Mouse (Mus musculus) limb, embryonic 15.5 days (tissue): ENCODE measurements around the gene Parva. TPM values are rescaled to one million over a fixed set of nuclear protein-coding genes. Genes with fewer than 3 reads are reported as not detected.
A peak's percentile ranks its signal among the peaks of the same experiment; 100 is the strongest.

ENCODE experiments used
- ATAC-seq: fragments of 200-750 bp; cut with Nextera tagmentation; 2 replicates; pipeline ENCODE4 v1.8.0; 2017; ENCODE audit warnings: low read depth, moderate TSS enrichment; ENCODE audit not compliant: insufficient number of reproducible peaks, low FRiP score, low TSS enrichment
- H3K27ac ChIP-seq: fragments of 300-500 bp; sonication (generic); 2 replicates; pipeline ENCODE4 v1.5.1; 2015; ENCODE audit warnings: moderate library complexity, mild to moderate bottlenecking, inconsistent platforms
- H3K27me3 ChIP-seq: fragments of 300-500 bp; sonication (generic); 2 replicates; pipeline ENCODE4 v1.6.1; 2015; ENCODE audit warnings: inconsistent platforms
- H3K36me3 ChIP-seq: fragments of 300-500 bp; sonication (generic); 2 replicates; pipeline ENCODE4 v1.6.1; 2015; ENCODE audit warnings: inconsistent platforms
- H3K4me1 ChIP-seq: fragments of 300-500 bp; sonication (generic); 2 replicates; pipeline ENCODE4 v1.6.1; 2015; ENCODE audit warnings: inconsistent platforms
- H3K4me2 ChIP-seq: fragments of 300-500 bp; sonication (generic); 2 replicates; pipeline ENCODE4 v1.6.1; 2015; ENCODE audit warnings: mild to moderate bottlenecking, inconsistent platforms
- H3K4me3 ChIP-seq: fragments of 300-500 bp; sonication (generic); 2 replicates; pipeline ENCODE4 v1.5.1; 2015; ENCODE audit warnings: mild to moderate bottlenecking, inconsistent platforms
- H3K9ac ChIP-seq: fragments of 300-500 bp; sonication (generic); 2 replicates; pipeline ENCODE4 v1.6.1; 2015; ENCODE audit warnings: inconsistent platforms
- H3K9me3 ChIP-seq: fragments of 300-500 bp; sonication (generic); 2 replicates; pipeline ENCODE4 v1.6.1; 2016; ENCODE audit warnings: inconsistent platforms
- WGBS: fragments of 180-500 bp; shearing (Covaris S2); methylation state at CpG from one replicate; pipeline ENCODE4 v1.1.7; 2015; 5-methylcytosine and 5-hydroxymethylcytosine counted together
- polyA plus RNA-seq: library from polyadenylated mRNA; unstranded; fragments of >200 nt; fragmentation: Nextera tagmentation; extraction: Ambion mirVana; gene quantifications from 2 replicates; pipeline ENCODE4 v1.2.1, GENCODE M21; 2015

Parva gene
- polyA plus RNA-seq, 1 experiment from 2014 or later: 95.9 TPM

- no peak for ATAC-seq
- H3K27ac ChIP-seq: peak overlapping the region; percentile 78
- H3K27me3 ChIP-seq: no peaks in the 10 kb centered on the region
- H3K4me3 ChIP-seq: no peak overlapping the region
- no peak overlapping the region for H3K4me2 ChIP-seq
- H3K36me3 ChIP-seq: no peaks in the 10 kb centered on the region
- H3K9me3 ChIP-seq: no peaks in the 10 kb centered on the region
- H3K9ac ChIP-seq: no peak overlapping the region
- peaks cover 62% of the 10 kb centered on the region for H3K4me1 ChIP-seq
- 6% methylated on average over 3 of the region's 3 CpGs for WGBS
Observed at GRCm38 (mm10) chr7:112503917-112504316, 76.6 kb downstream of the Parva start.

- Histone ChIP-seq H3K27me3 (no peaks in the 10 kb centered on the region), H3K36me3 (no peaks in the 10 kb centered on the region), H3K9me3 (no peaks in the 10 kb centered on the region), H3K9ac (no peak overlapping the region), H3K27ac (no peak overlapping the region), H3K4me3 (no peak overlapping the region), H3K4me2 (no peak overlapping the region), H3K4me1 (peaks cover 51% of the 10 kb centered on the region)
- WGBS: 70% methylated on average over 8 of the region's 8 CpGs
- ATAC-seq: no peak
Observed at GRCm38 (mm10) chr7:112509107-112509506, 81.8 kb downstream of the Parva start.

GRCm38 (mm10) chr7:112510336-112511048 lies 83.2 kb downstream of the Parva start:
- H3K4me3 ChIP-seq: no peak overlapping the region
- H3K4me2 ChIP-seq: no peak overlapping the region
- no peaks in the 10 kb centered on the region for H3K36me3 ChIP-seq
- H3K9ac ChIP-seq: no peak overlapping the region
- 30% methylated on average over 10 of the region's 10 CpGs for WGBS
- no peaks in the 10 kb centered on the region for H3K27me3 ChIP-seq
- peaks cover 47% of the 10 kb centered on the region for H3K4me1 ChIP-seq
- no peak overlapping the region for H3K27ac ChIP-seq
- no peak for ATAC-seq
- no peaks in the 10 kb centered on the region for H3K9me3 ChIP-seq

- Histone ChIP-seq H3K9ac (no peak overlapping the region), H3K4me3 (no peak overlapping the region), H3K9me3 (no peaks in the 10 kb centered on the region), H3K27ac (no peak overlapping the region), H3K27me3 (no peaks in the 10 kb centered on the region), H3K4me2 (no peak overlapping the region), H3K4me1 (peaks cover 44% of the 10 kb centered on the region), H3K36me3 (no peaks in the 10 kb centered on the region)
- no peak for ATAC-seq
- WGBS: 67% methylated on average over 8 of the region's 8 CpGs
Observed at GRCm38 (mm10) chr7:112511309-112511708, 84.0 kb downstream of the Parva start.

- ATAC-seq: no peak
- H3K4me3 ChIP-seq: no peak overlapping the region
- H3K4me1 ChIP-seq: peaks cover 42% of the 10 kb centered on the region
- no peaks in the 10 kb centered on the region for H3K27me3 ChIP-seq
- no peak overlapping the region for H3K4me2 ChIP-seq
- no peak overlapping the region for H3K27ac ChIP-seq
- 23% methylated on average over 3 of the region's 3 CpGs for WGBS
- H3K36me3 ChIP-seq: no peaks in the 10 kb centered on the region
- no peaks in the 10 kb centered on the region for H3K9me3 ChIP-seq
- no peak overlapping the region for H3K9ac ChIP-seq
Observed at GRCm38 (mm10) chr7:112512257-112512656, 85.0 kb downstream of the Parva start.

GRCm38 (mm10) chr7:112512895-112513294 lies 85.6 kb downstream of the Parva start:
- 48% methylated on average over 1 of the region's 1 CpGs for WGBS
- Histone ChIP-seq H3K9me3 (no peaks in the 10 kb centered on the region), H3K4me1 (peaks cover 40% of the 10 kb centered on the region), H3K9ac (no peak overlapping the region), H3K4me3 (no peak overlapping the region), H3K27ac (0 out of 2 replicates have a peak overlapping the region, but pooled peaks have one; percentile 30), H3K4me2 (no peak overlapping the region), H3K27me3 (no peaks in the 10 kb centered on the region), H3K36me3 (no peaks in the 10 kb centered on the region)
- no peak for ATAC-seq

- Histone ChIP-seq H3K27me3 (no peaks in the 10 kb centered on the region), H3K4me1 (peaks cover 34% of the 10 kb centered on the region), H3K4me3 (no peak overlapping the region), H3K36me3 (no peaks in the 10 kb centered on the region), H3K9ac (no peak overlapping the region), H3K4me2 (no peak overlapping the region), H3K9me3 (no peaks in the 10 kb centered on the region), H3K27ac (no peak overlapping the region)
- no peak for ATAC-seq
- 89% methylated on average over 8 of the region's 8 CpGs for WGBS
Observed at GRCm38 (mm10) chr7:112514636-112515193, 87.4 kb downstream of the Parva start.

GRCm38 (mm10) chr7:112525465-112525864 lies 98.2 kb downstream of the Parva start:
- Histone ChIP-seq H3K27me3 (no peaks in the 10 kb centered on the region), H3K9me3 (no peaks in the 10 kb centered on the region), H3K9ac (no peak overlapping the region), H3K27ac (no peak overlapping the region), H3K4me2 (no peak overlapping the region), H3K4me3 (no peak overlapping the region), H3K4me1 (peaks cover 24% of the 10 kb centered on the region), H3K36me3 (no peaks in the 10 kb centered on the region)
- WGBS: 92% methylated on average over 6 of the region's 6 CpGs
- no peak for ATAC-seq

- no peaks in the 10 kb centered on the region for H3K27me3 ChIP-seq
- no peak overlapping the region for H3K9ac ChIP-seq
- no peak for ATAC-seq
- H3K36me3 ChIP-seq: no peaks in the 10 kb centered on the region
- no peak overlapping the region for H3K27ac ChIP-seq
- no peaks in the 10 kb centered on the region for H3K9me3 ChIP-seq
- no peak overlapping the region for H3K4me3 ChIP-seq
- H3K4me1 ChIP-seq: peaks cover 24% of the 10 kb centered on the region
- 79% methylated on average over 10 of the region's 10 CpGs for WGBS
- no peak overlapping the region for H3K4me2 ChIP-seq
Observed at GRCm38 (mm10) chr7:112526226-112526625, 98.9 kb downstream of the Parva start.

- Histone ChIP-seq H3K4me1 (peaks cover 24% of the 10 kb centered on the region), H3K4me3 (no peak overlapping the region), H3K4me2 (no peak overlapping the region), H3K36me3 (no peaks in the 10 kb centered on the region), H3K27me3 (no peaks in the 10 kb centered on the region), H3K9ac (no peak overlapping the region), H3K9me3 (no peaks in the 10 kb centered on the region), H3K27ac (no peak overlapping the region)
- 62% methylated on average over 4 of the region's 4 CpGs for whole genome bisulfite sequencing
- no peak for ATAC-seq
Observed at GRCm38 (mm10) chr7:112527230-112527629, 99.9 kb downstream of the Parva start.

GRCm38 (mm10) chr7:112528059-112528458 lies 100.8 kb downstream of the Parva start:
- ATAC-seq: no peak

GRCm38 (mm10) chr7:112528582-112529360 lies 101.5 kb downstream of the Parva start:
- H3K4me3 ChIP-seq: no peak overlapping the region
- no peaks in the 10 kb centered on the region for H3K9me3 ChIP-seq
- peak overlapping the region; percentile 52 for H3K27ac ChIP-seq
- no peaks in the 10 kb centered on the region for H3K27me3 ChIP-seq
- no peak overlapping the region for H3K4me2 ChIP-seq
- H3K9ac ChIP-seq: no peak overlapping the region
- no peaks in the 10 kb centered on the region for H3K36me3 ChIP-seq
- WGBS: 12% methylated on average over 6 of the region's 6 CpGs
- peaks cover 26% of the 10 kb centered on the region for H3K4me1 ChIP-seq
- peak; percentile 60; the same call in 1 of the 2 replicates for ATAC-seq

More at GRCm38 (mm10) chr7:112528059-112528458, 100.8 kb downstream of the Parva start:
- Histone ChIP-seq H3K9me3 (no peaks in the 10 kb centered on the region), H3K27me3 (no peaks in the 10 kb centered on the region), H3K4me2 (no peak overlapping the region), H3K4me3 (no peak overlapping the region), H3K4me1 (peaks cover 24% of the 10 kb centered on the region), H3K9ac (no peak overlapping the region), H3K27ac (peak overlapping the region; percentile 52), H3K36me3 (no peaks in the 10 kb centered on the region)
- 82% methylated on average over 1 of the region's 1 CpGs for WGBS
